Mouse (Mus musculus) lung, postnatal 25 days (tissue): ENCODE results near the gene Ap1m2.
"Not testable (repeated sequence)": the region's sequence is repeated elsewhere in the genome, so short reads cannot be mapped to it uniquely, and the experiment has no call there.

Experiments used
- DNase-seq: peaks from one replicate; pipeline ENCODE4 v3.0.0; 2022; ENCODE audit warnings: low spot score

Ap1m2 gene

GRCm38 (mm10) chr9:21260491-21261040, 51.6 kb downstream of the Ap1m2 start:
- no peak for DNase-seq

GRCm38 (mm10) chr9:21256349-21256748, 55.8 kb downstream of the Ap1m2 start:
- DNase-seq: not testable (repeated sequence)

- DNase-seq: no peak
These were observed 57.4 kb downstream of the Ap1m2 start for GRCm38 (mm10) chr9:21254690-21255089.

- DNase-seq: no peak
These were observed 60.9 kb downstream of the Ap1m2 start for GRCm38 (mm10) chr9:21251116-21251735.

- no peak for DNase-seq
These were observed 61.6 kb downstream of the Ap1m2 start for GRCm38 (mm10) chr9:21250509-21250908.

GRCm38 (mm10) chr9:21249629-21250508, 62.3 kb downstream of the Ap1m2 start:
- DNase-seq: no peak

- peak; percentile 72 for DNase-seq
These were observed 63.8 kb downstream of the Ap1m2 start, which contains the start of gene S1pr5 for GRCm38 (mm10) chr9:21248326-21248725. Gene S1pr5 (minus strand): TSS chr9:21248443.

- DNase-seq: no peak
These were observed 65.8 kb downstream of the Ap1m2 start for GRCm38 (mm10) chr9:21246342-21246741.

GRCm38 (mm10) chr9:21245113-21245487, 67.0 kb downstream of the Ap1m2 start:
- no peak for DNase-seq

GRCm38 (mm10) chr9:21244428-21245112, 67.6 kb downstream of the Ap1m2 start:
- no peak for DNase-seq
